Mouse (Mus musculus): Measurements from ENCODE around the gene Olfr374. TPM values are rescaled to one million over a fixed set of nuclear protein-coding genes. Genes with fewer than 3 reads are reported as not detected.
"Not testable (repeated sequence)": the region's sequence is repeated elsewhere in the genome, so short reads cannot be mapped to it uniquely, and the experiment has no call there.

The Olfr374 gene
- total RNA-seq (2021), result not detected
- long read RNA-seq, experiment 1, result 0 reads
- long read RNA-seq, experiment 2, result 0 reads

GRCm38 (mm10) chr8:72106740-72107139, at the start of gene Olfr374:
TSS of gene Olfr374 (plus strand) at chr8:72107040.
- no peak for DNase-seq (ENCODE audit: low spot score in 2 of 2)

GRCm38 (mm10) chr8:72057643-72058042, 49.2 kb upstream of the Olfr374 start:
- DNase-seq (ENCODE audit: low spot score in 2 of 2), result not testable (repeated sequence)

- DNase-seq (ENCODE audit: low spot score in 2 of 2), result not testable (repeated sequence)
Measured at GRCm38 (mm10) chr8:72066819-72067399, 39.9 kb upstream of the Olfr374 start.

- not testable (repeated sequence) for DNase-seq (ENCODE audit: low spot score in 2 of 2)
Measured at GRCm38 (mm10) chr8:72082877-72083276, 24.0 kb upstream of the Olfr374 start, which contains the start of gene Olfr373. TSS of gene Olfr373 (plus strand) at chr8:72083177.

- DNase-seq (ENCODE audit: low spot score in 2 of 2), result no peak
Measured at GRCm38 (mm10) chr8:72084744-72085143, 22.1 kb upstream of the Olfr374 start.

- not testable (repeated sequence) for DNase-seq (ENCODE audit: low spot score in 2 of 2)
Measured at GRCm38 (mm10) chr8:72087611-72088010, 19.2 kb upstream of the Olfr374 start.

GRCm38 (mm10) chr8:72096721-72097120, 10.1 kb upstream of the Olfr374 start:
- not testable (repeated sequence) for DNase-seq (ENCODE audit: low spot score in 2 of 2)

- DNase-seq (ENCODE audit: low spot score in 2 of 2), result peak in 1 of 2 experiments; percentile 1
Measured at GRCm38 (mm10) chr8:72099377-72100103, 7.3 kb upstream of the Olfr374 start.

GRCm38 (mm10) chr8:72105165-72105564, 1.7 kb upstream of the Olfr374 start:
- no peak for DNase-seq (ENCODE audit: low spot score in 2 of 2)

GRCm38 (mm10) chr8:72110876-72111275, 4.0 kb downstream of the Olfr374 start:
- DNase-seq (ENCODE audit: low spot score in 2 of 2), result no peak

- no peak for DNase-seq (ENCODE audit: low spot score in 2 of 2)
Measured at GRCm38 (mm10) chr8:72112486-72112885, 5.6 kb downstream of the Olfr374 start.

- no peak for DNase-seq (ENCODE audit: low spot score in 2 of 2)
Measured at GRCm38 (mm10) chr8:72115202-72115601, 8.4 kb downstream of the Olfr374 start.

- no peak for DNase-seq (ENCODE audit: low spot score in 2 of 2)
Measured at GRCm38 (mm10) chr8:72118616-72119015, 11.8 kb downstream of the Olfr374 start.

- not testable (repeated sequence) for DNase-seq (ENCODE audit: low spot score in 2 of 2)
Measured at GRCm38 (mm10) chr8:72121486-72121885, 14.6 kb downstream of the Olfr374 start.

GRCm38 (mm10) chr8:72121997-72122396, 15.2 kb downstream of the Olfr374 start:
- DNase-seq (ENCODE audit: low spot score in 2 of 2), result no peak

GRCm38 (mm10) chr8:72127834-72128233, 21.0 kb downstream of the Olfr374 start:
- DNase-seq (ENCODE audit: low spot score in 2 of 2), result no peak

- no peak for DNase-seq (ENCODE audit: low spot score in 2 of 2)
Measured at GRCm38 (mm10) chr8:72131251-72131650, 24.4 kb downstream of the Olfr374 start.

- DNase-seq (ENCODE audit: low spot score in 2 of 2), result no peak
Measured at GRCm38 (mm10) chr8:72131901-72132300, 25.1 kb downstream of the Olfr374 start.

- no peak for DNase-seq (ENCODE audit: low spot score in 2 of 2)
Measured at GRCm38 (mm10) chr8:72132417-72132816, 25.6 kb downstream of the Olfr374 start.

GRCm38 (mm10) chr8:72132891-72133290, 26.1 kb downstream of the Olfr374 start:
- no peak for DNase-seq (ENCODE audit: low spot score in 2 of 2)

- no peak for DNase-seq (ENCODE audit: low spot score in 2 of 2)
Measured at GRCm38 (mm10) chr8:72133507-72133906, 26.7 kb downstream of the Olfr374 start.

GRCm38 (mm10) chr8:72134756-72135445, 28.1 kb downstream of the Olfr374 start, which contains the start of gene Tpm4:
TSS of gene Tpm4 (plus strand) at chr8:72134975.
- peak; percentile 18 to 25 for DNase-seq (ENCODE audit: low spot score in 2 of 2)
